Mouse (Mus musculus): Measurements from ENCODE around the gene Sgsm1. TPM values are rescaled to one million over a fixed set of nuclear protein-coding genes. Genes with fewer than 3 reads are reported as not detected.

Sgsm1 gene
- polyA plus RNA-seq, 1 experiment from 2014 or later = 3.7 TPM

DNA sequence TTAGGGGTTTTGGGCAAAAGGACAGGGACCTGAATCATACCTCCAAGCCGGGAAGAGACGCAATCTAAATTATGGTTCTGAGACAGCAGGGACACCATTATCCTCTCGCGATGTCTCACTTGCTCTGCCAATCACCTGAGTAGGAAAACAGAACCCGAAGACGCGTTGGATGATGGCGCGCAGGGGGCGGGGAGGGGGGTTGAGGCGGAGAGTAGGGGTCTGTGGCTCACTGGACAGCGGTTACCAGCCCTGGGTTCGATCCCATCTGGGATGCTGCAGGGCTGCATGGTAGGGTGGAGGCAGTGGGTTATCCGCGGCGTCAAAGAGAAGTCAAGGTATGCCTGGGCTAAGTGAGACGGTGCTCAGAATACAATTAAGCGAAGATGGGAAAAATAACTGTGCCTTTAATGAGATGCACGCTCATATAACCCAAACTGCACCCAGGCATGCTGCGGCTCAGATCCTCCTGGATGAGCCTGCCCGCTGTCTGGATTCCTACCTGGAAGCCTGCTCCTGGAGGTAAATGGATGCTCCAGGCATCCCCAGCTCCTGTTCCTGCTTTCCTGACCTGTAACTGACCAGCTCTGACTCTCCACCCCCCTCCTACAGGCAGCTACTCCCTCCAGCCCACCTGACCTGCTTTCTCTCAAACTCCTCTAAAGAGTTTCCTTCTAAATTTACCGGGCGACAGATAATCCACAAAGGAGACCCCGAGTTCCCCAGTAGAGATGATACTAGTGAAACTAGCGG is 84.7 kb downstream of the Sgsm1 start:
- Histone ChIP-seq H3K4me2 (ENCODE audit: low read length) (peak overlapping the region; percentile 44), H3K9ac (ENCODE audit: low read depth, low read length) (peak overlapping the region; percentile 19; the same call in 1 of the 2 replicates), H3K27me3 (ENCODE audit: insufficient read depth, low read length) (no peaks in the 10 kb centered on the region), H3K36me3 (ENCODE audit: insufficient read depth, low read length) (no peaks in the 10 kb centered on the region), H3K4me3 (replicated peaks; ENCODE audit: low read depth, low read length) (no peak overlapping the region), H3K9me3 (replicated peaks; ENCODE audit: low read length) (no peaks in the 10 kb centered on the region), H3K4me1 (replicated peaks; ENCODE audit: insufficient read depth, low read length) (0 out of 2 replicates have a peak, but pooled peaks cover 8% of the 10 kb centered on the region), H3K27ac (peak overlapping the region; percentile 70)
- ATAC-seq (replicated peaks; ENCODE audit: low FRiP score, low read depth) (no peak), DNase-seq (ENCODE audit: low spot score) (peak; percentile 22)
- TF ChIP-seq CTCF (IDR thresholded peaks at IDR 0.05; ENCODE audit: low read depth) = no peak
- 16% methylated on average over 25 of the region's 25 CpGs for WGBS

DNA sequence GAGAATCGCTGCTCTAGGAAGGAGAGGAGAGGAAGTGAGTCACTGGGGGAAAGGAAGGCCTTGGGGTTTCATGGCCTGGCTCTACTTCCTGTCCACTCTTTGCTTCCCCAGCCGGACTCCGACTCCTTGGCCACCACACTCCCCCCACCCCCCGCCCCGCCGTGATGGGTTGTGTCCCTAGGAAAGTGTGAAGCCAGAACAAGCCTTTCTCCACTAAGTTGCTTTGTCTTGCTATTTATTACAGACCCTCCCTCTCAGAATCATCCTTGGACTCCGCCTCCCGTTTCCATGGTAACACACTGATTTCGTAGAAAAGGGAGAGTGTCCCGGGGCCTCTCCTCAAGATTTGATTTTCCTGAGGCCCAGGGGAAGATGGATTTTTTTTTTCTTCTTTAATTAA is 85.3 kb downstream of the Sgsm1 start:
- TF ChIP-seq CTCF (IDR thresholded peaks at IDR 0.05; ENCODE audit: low read depth) = no peak
- no peak overlapping the region for H3K4me3 ChIP-seq (replicated peaks; ENCODE audit: low read depth, low read length)
- H3K27me3 ChIP-seq (ENCODE audit: insufficient read depth, low read length) = no peaks in the 10 kb centered on the region
- ATAC-seq (replicated peaks; ENCODE audit: low FRiP score, low read depth) (no peak), DNase-seq (ENCODE audit: low spot score) (peak; percentile 76)
- 0 out of 2 replicates have a peak, but pooled peaks cover 8% of the 10 kb centered on the region for H3K4me1 ChIP-seq (replicated peaks; ENCODE audit: insufficient read depth, low read length)
- H3K36me3 ChIP-seq (ENCODE audit: insufficient read depth, low read length) = no peaks in the 10 kb centered on the region
- no peak overlapping the region for H3K9ac ChIP-seq (ENCODE audit: low read depth, low read length)
- H3K4me2 ChIP-seq (ENCODE audit: low read length) = no peak overlapping the region
- H3K27ac ChIP-seq = 0 out of 2 replicates have a peak overlapping the region, but pooled peaks have one; percentile 21
- WGBS = 10% methylated on average over 10 of the region's 10 CpGs
- no peaks in the 10 kb centered on the region for H3K9me3 ChIP-seq (replicated peaks; ENCODE audit: low read length)

DNA sequence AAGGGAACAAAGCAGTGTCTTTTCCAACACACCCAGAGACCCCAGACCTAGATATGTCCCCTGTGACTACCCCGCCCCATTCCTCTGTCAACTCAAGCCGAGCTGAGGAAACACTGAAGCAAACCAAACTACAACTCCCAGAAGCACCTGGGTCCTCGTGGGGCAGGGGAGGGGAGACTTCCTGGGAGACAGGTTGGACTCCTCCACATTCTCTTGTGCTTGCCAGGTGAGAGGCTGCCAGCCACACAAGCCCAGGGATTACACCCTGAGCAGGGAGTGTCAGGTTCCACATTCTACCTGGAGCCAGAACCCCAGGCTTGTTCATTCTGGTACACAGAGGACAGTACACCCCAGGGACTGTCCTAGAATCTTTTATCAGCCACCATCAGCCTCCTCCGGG is 86.7 kb downstream of the Sgsm1 start:
- H3K9ac ChIP-seq (ENCODE audit: low read depth, low read length) = no peak overlapping the region
- peaks cover 14% of the 10 kb centered on the region; the same call in 1 of the 2 replicates for H3K4me1 ChIP-seq (replicated peaks; ENCODE audit: insufficient read depth, low read length)
- no peaks in the 10 kb centered on the region for H3K36me3 ChIP-seq (ENCODE audit: insufficient read depth, low read length)
- H3K27me3 ChIP-seq (ENCODE audit: insufficient read depth, low read length) = no peaks in the 10 kb centered on the region
- 54% methylated on average over 4 of the region's 4 CpGs for WGBS
- H3K27ac ChIP-seq = no peak overlapping the region
- ATAC-seq (replicated peaks; ENCODE audit: low FRiP score, low read depth) = no peak
- H3K4me2 ChIP-seq (ENCODE audit: low read length) = no peak overlapping the region
- no peaks in the 10 kb centered on the region for H3K9me3 ChIP-seq (replicated peaks; ENCODE audit: low read length)
- H3K4me3 ChIP-seq (replicated peaks; ENCODE audit: low read depth, low read length) = no peak overlapping the region
- TF ChIP-seq CTCF (IDR thresholded peaks at IDR 0.05; ENCODE audit: low read depth) = no peak
- DNase-seq (ENCODE audit: low spot score) = no peak

DNA sequence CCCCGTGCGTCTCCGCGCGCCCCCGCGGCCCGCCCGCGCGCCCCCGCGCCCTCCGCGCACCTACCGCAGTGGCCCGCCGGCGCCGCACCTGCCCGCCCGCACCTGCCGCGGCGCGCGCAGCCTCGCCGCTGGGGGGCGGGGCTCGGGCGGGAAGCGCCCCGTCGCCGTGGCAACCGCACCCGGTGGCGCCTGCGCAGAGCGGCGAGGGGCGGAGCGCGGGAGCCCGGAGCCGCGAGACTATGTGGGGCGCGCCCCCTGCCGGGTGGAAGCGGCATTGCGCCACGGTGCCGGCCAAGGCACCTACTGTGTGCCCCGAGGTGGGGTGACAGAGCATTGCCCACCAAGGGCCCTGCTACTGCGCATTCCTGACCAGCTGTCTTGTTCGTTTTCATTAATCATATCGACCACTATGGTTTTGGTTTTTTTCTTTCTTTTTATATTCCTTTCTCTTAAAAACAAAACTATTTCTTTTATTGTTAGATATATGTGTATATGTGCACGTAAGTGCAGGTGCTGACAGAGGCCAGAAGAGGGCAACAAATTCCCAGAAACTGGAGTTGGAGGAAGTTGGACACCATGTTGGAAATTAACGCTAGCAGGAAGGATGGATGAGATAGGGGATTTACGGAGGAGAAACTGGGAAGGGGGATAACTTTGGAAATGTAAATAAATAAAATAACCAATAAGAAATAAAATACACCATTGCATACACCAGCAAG is 89.3 kb downstream of the Sgsm1 start, which contains the start of gene 2900026A02Rik:
Gene 2900026A02Rik, minus strand, starts transcription at position 90 of the 719 bp plus-strand sequence.
- Histone ChIP-seq H3K9me3 (replicated peaks; ENCODE audit: low read length) (no peaks in the 10 kb centered on the region), H3K4me1 (replicated peaks; ENCODE audit: insufficient read depth, low read length) (peaks cover 25% of the 10 kb centered on the region; the same call in 1 of the 2 replicates), H3K27me3 (ENCODE audit: insufficient read depth, low read length) (no peaks in the 10 kb centered on the region), H3K36me3 (ENCODE audit: insufficient read depth, low read length) (no peaks in the 10 kb centered on the region), H3K9ac (ENCODE audit: low read depth, low read length) (peak within 1 kb of the TSS; percentile 82), H3K4me3 (replicated peaks; ENCODE audit: low read depth, low read length) (peak within 1 kb of the TSS; percentile 74), H3K4me2 (ENCODE audit: low read length) (peak within 1 kb of the TSS; percentile 98), H3K27ac (peak within 1 kb of the TSS; percentile 90)
- ATAC-seq (replicated peaks; ENCODE audit: low FRiP score, low read depth) (peak; percentile 50), DNase-seq (ENCODE audit: low spot score) (peak; percentile 66)
- peak; percentile 77 for TF ChIP-seq CTCF (IDR thresholded peaks at IDR 0.05; ENCODE audit: low read depth)
- 13% methylated on average over 33 of the region's 62 CpGs for WGBS

DNA sequence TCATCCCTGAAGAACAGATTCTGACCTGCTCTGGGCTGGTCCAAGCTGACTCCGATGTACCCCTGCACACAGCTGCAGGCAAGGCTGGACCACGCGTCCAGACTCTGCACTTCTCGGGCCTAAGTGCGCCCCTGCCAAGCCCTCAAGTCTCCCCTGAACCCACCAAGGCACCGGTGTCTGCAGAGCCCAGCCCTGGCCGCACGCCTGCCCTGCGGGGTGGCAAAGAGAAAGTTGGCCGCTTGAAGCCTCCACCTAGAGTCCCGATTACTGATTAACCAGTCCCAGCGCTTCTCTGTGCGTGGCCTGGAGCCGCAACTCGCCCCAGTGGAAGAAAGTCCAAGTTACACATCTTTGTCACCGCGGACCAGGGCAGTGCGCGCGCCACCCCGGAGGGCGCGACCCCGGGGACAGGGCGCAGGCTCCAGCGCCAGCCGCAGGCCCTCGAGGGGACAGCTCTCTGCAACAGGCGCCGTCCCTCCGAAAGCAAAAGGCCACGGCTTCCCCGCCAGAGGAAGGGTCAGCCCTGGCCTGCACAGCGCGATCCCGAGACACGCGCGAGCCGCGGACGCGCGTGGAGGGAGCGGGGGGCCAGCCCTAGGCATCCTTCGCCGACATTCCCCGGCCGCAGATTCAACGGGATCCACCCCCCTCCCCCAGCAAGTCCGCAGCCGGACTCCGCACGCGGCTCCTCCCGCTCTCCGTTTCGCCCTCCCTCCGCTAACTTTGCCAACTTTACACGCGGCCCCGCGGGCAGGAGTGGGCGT is 90.0 kb downstream of the Sgsm1 start:
- no peaks in the 10 kb centered on the region for H3K27me3 ChIP-seq (ENCODE audit: insufficient read depth, low read length)
- TF ChIP-seq CTCF (IDR thresholded peaks at IDR 0.05; ENCODE audit: low read depth) = peak; percentile 10; the same call in 1 of the 2 replicates
- peak overlapping the region; percentile 98 for H3K4me2 ChIP-seq (ENCODE audit: low read length)
- peaks cover 17% of the 10 kb centered on the region; the same call in 1 of the 2 replicates for H3K4me1 ChIP-seq (replicated peaks; ENCODE audit: insufficient read depth, low read length)
- peak overlapping the region; percentile 90 for H3K27ac ChIP-seq
- peak overlapping the region; percentile 74 for H3K4me3 ChIP-seq (replicated peaks; ENCODE audit: low read depth, low read length)
- peak overlapping the region; percentile 82 for H3K9ac ChIP-seq (ENCODE audit: low read depth, low read length)
- DNase-seq (ENCODE audit: low spot score) (peak; percentile 68), ATAC-seq (replicated peaks; ENCODE audit: low FRiP score, low read depth) (peak; percentile 53)
- WGBS = 2% methylated on average over 59 of the region's 64 CpGs
- H3K36me3 ChIP-seq (ENCODE audit: insufficient read depth, low read length) = no peaks in the 10 kb centered on the region
- no peaks in the 10 kb centered on the region for H3K9me3 ChIP-seq (replicated peaks; ENCODE audit: low read length)

Data from kidney, postnatal 0 days (tissue).